Mouse (Mus musculus) midbrain, embryonic 16.5 days (tissue): Measurements from ENCODE around the gene H2-T3. TPM values are rescaled to one million over a fixed set of nuclear protein-coding genes. Genes with fewer than 3 reads are reported as not detected.
A peak's percentile ranks its signal among the peaks of the same experiment; 100 is the strongest.
"Not testable (repeated sequence)": the region's sequence is repeated elsewhere in the genome, so short reads cannot be mapped to it uniquely, and the experiment has no call there.

Source experiments
- ATAC-seq: fragments of 200-750 bp; cut with Nextera tagmentation; 2 replicates; pipeline ENCODE4 v1.8.0; 2017; ENCODE audit warnings: moderate TSS enrichment
- H3K27ac ChIP-seq: fragments of 300-500 bp; sonication (generic); 2 replicates; pipeline ENCODE4 v1.5.1; 2014; ENCODE audit warnings: mild to moderate bottlenecking, low read length, mixed read lengths
- H3K27me3 ChIP-seq: fragments of 300-500 bp; sonication (generic); 2 replicates; pipeline ENCODE4 v1.6.1; 2014; ENCODE audit warnings: low read depth, low read length, mixed read lengths; ENCODE audit not compliant: control insufficient read depth, insufficient read depth
- H3K36me3 ChIP-seq: fragments of 300-500 bp; sonication (generic); 2 replicates; pipeline ENCODE4 v1.6.1; 2014; ENCODE audit warnings: mild to moderate bottlenecking, low read length, moderate library complexity, mixed read lengths; ENCODE audit not compliant: control insufficient read depth, insufficient read depth
- H3K4me1 ChIP-seq: fragments of 300-500 bp; sonication (generic); 2 replicates; pipeline ENCODE4 v1.6.1; 2014; ENCODE audit warnings: mild to moderate bottlenecking, low read length, mixed read lengths; ENCODE audit not compliant: control insufficient read depth, insufficient read depth
- H3K4me2 ChIP-seq: fragments of 300-500 bp; sonication (generic); 2 replicates; pipeline ENCODE4 v1.6.1; 2014; ENCODE audit warnings: mild to moderate bottlenecking, low read length, mixed read lengths
- H3K4me3 ChIP-seq: fragments of 300-500 bp; sonication (generic); 2 replicates; pipeline ENCODE4 v1.5.1; 2014; ENCODE audit warnings: low read depth, mild to moderate bottlenecking, low read length, moderate library complexity, mixed read lengths
- H3K9ac ChIP-seq: fragments of 300-500 bp; sonication (generic); 2 replicates; pipeline ENCODE4 v1.6.1; 2014; ENCODE audit warnings: low read depth, low read length, mixed read lengths
- H3K9me3 ChIP-seq: fragments of 300-500 bp; sonication (generic); replicated peaks from 2 replicates; pipeline ENCODE4 v1.6.1; 2014; ENCODE audit warnings: mild to moderate bottlenecking, low read length, mixed read lengths; ENCODE audit not compliant: control insufficient read depth, poor library complexity, severe bottlenecking
- WGBS: fragments of 180-500 bp; shearing (Covaris S2); extraction: QIAGEN DNeasy Blood & Tissue Kit; methylation state at CpG from one replicate; pipeline ENCODE4 v1.1.7; 2014; 5-methylcytosine and 5-hydroxymethylcytosine counted together
- polyA plus RNA-seq: library from polyadenylated mRNA; unstranded; fragments of >200 nt; fragmentation: Nextera tagmentation; extraction: Ambion mirVana; gene quantifications from 2 replicates; pipeline ENCODE4 v1.2.1, GENCODE M21; 2015

H2-T3 gene
- polyA plus RNA-seq, 1 experiment from 2014 or later, result not detected

GRCm38 (mm10) chr17:36192371-36192770, 2.3 kb upstream of the H2-T3 start:
- Histone ChIP-seq H3K9me3 (no peaks in the 10 kb centered on the region), H3K27me3 (peaks cover 5% of the 10 kb centered on the region), H3K4me3 (no peak overlapping the region), H3K27ac (no peak overlapping the region), H3K36me3 (no peaks in the 10 kb centered on the region), H3K4me1 (no peaks in the 10 kb centered on the region), H3K4me2 (no peak overlapping the region), H3K9ac (no peak overlapping the region)
- 85% methylated on average over 2 of the region's 2 CpGs for WGBS
- no peak for ATAC-seq

DNA sequence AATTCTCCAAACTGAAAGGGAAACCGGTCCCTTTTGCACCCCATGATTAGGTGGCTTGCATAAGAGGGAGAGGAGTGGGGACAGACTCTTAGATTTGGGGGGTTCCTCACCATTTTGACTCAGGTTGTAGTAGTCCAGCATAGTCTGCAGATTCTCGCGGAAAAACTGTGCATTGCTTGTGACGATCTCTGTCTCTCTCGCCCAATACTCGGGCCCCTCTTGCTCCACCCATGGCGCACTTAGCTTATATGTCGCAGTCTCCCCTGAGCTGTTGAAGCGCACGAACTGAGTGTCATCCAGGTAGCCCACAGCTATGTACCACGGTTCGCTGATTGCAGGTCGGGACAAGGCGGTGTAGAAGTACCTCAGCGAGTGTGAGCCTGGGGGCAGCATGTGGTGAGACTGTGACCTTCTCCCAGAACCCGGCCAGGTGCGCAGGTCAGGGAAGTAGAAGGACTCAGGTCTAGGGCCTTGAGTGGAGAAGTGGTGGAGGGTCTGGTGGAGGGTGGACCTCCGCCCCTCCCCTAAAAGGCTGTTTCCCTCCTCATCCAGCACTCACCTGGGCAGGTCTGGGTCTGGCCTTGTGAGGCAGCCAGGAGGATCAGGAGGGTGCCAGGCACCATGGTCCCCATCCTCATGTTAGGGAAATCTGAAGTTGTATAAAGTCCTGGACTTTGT, 457 bp downstream of the H2-T3 start:
- no peaks in the 10 kb centered on the region for H3K9me3 ChIP-seq
- H3K27ac ChIP-seq, result no peak overlapping the region
- no peak overlapping the region for H3K9ac ChIP-seq
- H3K4me2 ChIP-seq, result no peak overlapping the region
- no peak for ATAC-seq
- no peak overlapping the region for H3K4me3 ChIP-seq
- WGBS, result 46% methylated on average over 18 of the region's 18 CpGs
- H3K4me1 ChIP-seq, result no peaks in the 10 kb centered on the region
- H3K36me3 ChIP-seq, result no peaks in the 10 kb centered on the region
- peaks cover 5% of the 10 kb centered on the region for H3K27me3 ChIP-seq

GRCm38 (mm10) chr17:36187540-36187939, 2.5 kb downstream of the H2-T3 start:
- no peak overlapping the region for H3K27ac ChIP-seq
- 75% methylated on average over 3 of the region's 3 CpGs for WGBS
- ATAC-seq, result no peak
- H3K27me3 ChIP-seq, result peaks cover 9% of the 10 kb centered on the region
- no peak overlapping the region for H3K4me2 ChIP-seq
- no peaks in the 10 kb centered on the region for H3K36me3 ChIP-seq
- H3K9ac ChIP-seq, result no peak overlapping the region
- no peaks in the 10 kb centered on the region for H3K4me1 ChIP-seq
- H3K4me3 ChIP-seq, result no peak overlapping the region
- no peaks in the 10 kb centered on the region for H3K9me3 ChIP-seq

GRCm38 (mm10) chr17:36182212-36182611, 7.9 kb downstream of the H2-T3 start:
- no peaks in the 10 kb centered on the region; the same call in 1 of the 2 replicates for H3K4me1 ChIP-seq
- H3K4me3 ChIP-seq, result no peak overlapping the region
- 78% methylated on average over 12 of the region's 12 CpGs for WGBS
- no peak for ATAC-seq
- no peaks in the 10 kb centered on the region for H3K9me3 ChIP-seq
- peaks cover 12% of the 10 kb centered on the region for H3K27me3 ChIP-seq
- H3K27ac ChIP-seq, result no peak overlapping the region
- no peak overlapping the region for H3K4me2 ChIP-seq
- no peaks in the 10 kb centered on the region for H3K36me3 ChIP-seq
- no peak overlapping the region for H3K9ac ChIP-seq

DNA sequence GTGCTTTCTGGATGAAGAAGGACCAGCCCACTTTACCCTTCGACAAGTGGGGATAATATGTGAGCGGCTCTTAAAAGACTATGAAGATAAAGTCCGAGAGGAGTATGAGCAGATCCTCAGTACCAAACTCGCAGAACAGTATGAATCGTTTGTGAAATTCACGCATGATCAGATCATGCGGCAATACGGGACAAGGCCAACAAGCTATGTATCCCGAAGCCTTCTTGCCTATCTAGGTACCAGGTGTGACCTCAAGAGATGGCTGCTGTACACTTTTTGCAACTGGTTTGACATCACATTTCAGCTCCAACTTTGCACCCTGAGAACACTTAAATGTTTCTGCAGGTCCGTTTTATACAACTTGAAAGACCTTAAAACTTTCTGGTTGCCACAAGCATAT, 10.6 kb downstream of the H2-T3 start:
- not testable (repeated sequence) for H3K9ac ChIP-seq, H3K36me3 ChIP-seq, H3K9me3 ChIP-seq, H3K27ac ChIP-seq, H3K4me1 ChIP-seq, ATAC-seq
- WGBS, result 12% methylated on average over 10 of the region's 10 CpGs
- Histone ChIP-seq H3K27me3 (peaks cover 12% of the 10 kb centered on the region), H3K4me2 (peak overlapping the region; percentile 60), H3K4me3 (peak overlapping the region; percentile 31; the same call in 1 of the 2 replicates)

- under 1% methylated on average over 40 of the region's 40 CpGs for WGBS
- 0 out of 2 replicates have a peak overlapping the region, but pooled peaks have one; percentile 14 for H3K9ac ChIP-seq
- not testable (repeated sequence) for H3K9me3 ChIP-seq, H3K36me3 ChIP-seq, H3K4me1 ChIP-seq, H3K27ac ChIP-seq, ATAC-seq
- peak overlapping the region; percentile 60 for H3K4me2 ChIP-seq
- H3K4me3 ChIP-seq, result peak overlapping the region; percentile 31
- H3K27me3 ChIP-seq, result peaks cover 12% of the 10 kb centered on the region
These were observed 11.1 kb downstream of the H2-T3 start for GRCm38 (mm10) chr17:36178938-36179337.

- not testable (repeated sequence) for H3K27me3 ChIP-seq, H3K27ac ChIP-seq, H3K4me1 ChIP-seq, H3K4me2 ChIP-seq, H3K4me3 ChIP-seq, H3K36me3 ChIP-seq, ATAC-seq, H3K9me3 ChIP-seq, H3K9ac ChIP-seq
- WGBS, result no CpG with 5 or more reads among the region's 2 CpGs
These were observed 14.0 kb downstream of the H2-T3 start for GRCm38 (mm10) chr17:36176132-36176531.

- H3K4me1 ChIP-seq, result no peaks in the 10 kb centered on the region
- H3K9ac ChIP-seq, result no peak overlapping the region
- H3K36me3 ChIP-seq, result no peaks in the 10 kb centered on the region
- no peak overlapping the region for H3K4me3 ChIP-seq
- H3K9me3 ChIP-seq, result 0 out of 2 replicates have a peak, but pooled peaks cover 3% of the 10 kb centered on the region
- no peak overlapping the region for H3K27ac ChIP-seq
- peaks cover 39% of the 10 kb centered on the region for H3K27me3 ChIP-seq
- H3K4me2 ChIP-seq, result no peak overlapping the region
- WGBS, result 31% methylated on average over 1 of the region's 1 CpGs
- ATAC-seq, result no peak
These were observed 19.7 kb downstream of the H2-T3 start for GRCm38 (mm10) chr17:36170287-36170814.

DNA sequence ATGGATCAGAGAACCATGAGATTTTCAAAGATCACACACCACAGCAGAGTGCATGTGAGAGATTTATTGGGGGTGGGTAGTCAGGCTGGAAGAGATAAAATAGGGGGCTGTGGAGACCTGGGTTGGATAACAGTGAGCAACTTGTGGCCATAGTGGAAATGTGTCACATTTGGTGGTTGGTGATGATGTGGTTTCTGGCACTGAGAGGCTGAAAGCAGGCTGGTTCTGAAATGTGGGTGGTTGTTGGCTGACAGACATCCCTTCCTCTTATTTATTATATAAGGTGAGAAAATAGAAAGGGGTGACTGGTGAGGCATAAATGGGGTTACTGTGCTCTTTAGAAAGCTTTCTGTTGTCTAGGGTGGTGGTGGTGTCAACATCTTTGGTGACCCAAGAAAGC, 20.3 kb downstream of the H2-T3 start:
- ATAC-seq, result no peak
- H3K9me3 ChIP-seq, result 0 out of 2 replicates have a peak, but pooled peaks cover 3% of the 10 kb centered on the region
- no peak overlapping the region for H3K4me2 ChIP-seq
- no peak overlapping the region for H3K27ac ChIP-seq
- H3K9ac ChIP-seq, result no peak overlapping the region
- H3K4me1 ChIP-seq, result no peaks in the 10 kb centered on the region
- peaks cover 45% of the 10 kb centered on the region for H3K27me3 ChIP-seq
- H3K4me3 ChIP-seq, result no peak overlapping the region
- H3K36me3 ChIP-seq, result no peaks in the 10 kb centered on the region
